Mouse (Mus musculus): ENCODE measurements around the gene Grm8.

Grm8 gene

GRCm38 (mm10) chr6:28040815-28041214 is 94.2 kb downstream of the Grm8 start:
- DNase-seq (ENCODE audit: low read depth), result no peak

- no peak for DNase-seq (ENCODE audit: low read depth)
These were observed 103.0 kb downstream of the Grm8 start for GRCm38 (mm10) chr6:28032006-28032405.

- no peak for DNase-seq (ENCODE audit: low read depth)
These were observed 117.3 kb downstream of the Grm8 start for GRCm38 (mm10) chr6:28017653-28018052.

GRCm38 (mm10) chr6:28007001-28007400 is 128.0 kb downstream of the Grm8 start:
- no peak for DNase-seq (ENCODE audit: low read depth)

- DNase-seq (ENCODE audit: low read depth), result no peak
These were observed 137.7 kb downstream of the Grm8 start for GRCm38 (mm10) chr6:27997250-27997649.

- no peak for DNase-seq (ENCODE audit: low read depth)
These were observed 143.7 kb downstream of the Grm8 start for GRCm38 (mm10) chr6:27991241-27991640.

- no peak for DNase-seq (ENCODE audit: low read depth)
These were observed 152.4 kb downstream of the Grm8 start for GRCm38 (mm10) chr6:27982598-27982997.

- no peak for DNase-seq (ENCODE audit: low read depth)
These were observed 153.0 kb downstream of the Grm8 start for GRCm38 (mm10) chr6:27982021-27982420.

GRCm38 (mm10) chr6:27977361-27977760 is 157.6 kb downstream of the Grm8 start:
- no peak for DNase-seq (ENCODE audit: low read depth)

- DNase-seq (ENCODE audit: low read depth), result no peak
These were observed 166.1 kb downstream of the Grm8 start for GRCm38 (mm10) chr6:27968859-27969258.

GRCm38 (mm10) chr6:27967037-27967436 is 167.9 kb downstream of the Grm8 start:
- DNase-seq (ENCODE audit: low read depth), result no peak

- DNase-seq (ENCODE audit: low read depth), result no peak
These were observed 169.7 kb downstream of the Grm8 start for GRCm38 (mm10) chr6:27965237-27965636.

- no peak for DNase-seq (ENCODE audit: low read depth)
These were observed 171.1 kb downstream of the Grm8 start for GRCm38 (mm10) chr6:27963887-27964286.

GRCm38 (mm10) chr6:27956278-27956857 is 178.6 kb downstream of the Grm8 start:
- no peak for DNase-seq (ENCODE audit: low read depth)

- DNase-seq (ENCODE audit: low read depth), result no peak
These were observed 183.5 kb downstream of the Grm8 start for GRCm38 (mm10) chr6:27951433-27951832.

- no peak for DNase-seq (ENCODE audit: low read depth)
These were observed 206.9 kb downstream of the Grm8 start for GRCm38 (mm10) chr6:27928058-27928457.

GRCm38 (mm10) chr6:27913281-27913680 is 221.7 kb downstream of the Grm8 start:
- no peak for DNase-seq (ENCODE audit: low read depth)

- DNase-seq (ENCODE audit: low read depth), result no peak
These were observed 230.6 kb downstream of the Grm8 start for GRCm38 (mm10) chr6:27904358-27904757.

- no peak for DNase-seq (ENCODE audit: low read depth)
These were observed 232.8 kb downstream of the Grm8 start for GRCm38 (mm10) chr6:27902224-27902623.

GRCm38 (mm10) chr6:27901396-27901795 is 233.6 kb downstream of the Grm8 start:
- no peak for DNase-seq (ENCODE audit: low read depth)

- no peak for DNase-seq (ENCODE audit: low read depth)
These were observed 239.8 kb downstream of the Grm8 start for GRCm38 (mm10) chr6:27895153-27895552.

GRCm38 (mm10) chr6:27892886-27893285 is 242.1 kb downstream of the Grm8 start:
- no peak for DNase-seq (ENCODE audit: low read depth)

GRCm38 (mm10) chr6:27888391-27888790 is 246.6 kb downstream of the Grm8 start:
- no peak for DNase-seq (ENCODE audit: low read depth)

GRCm38 (mm10) chr6:27887922-27888321 is 247.1 kb downstream of the Grm8 start:
- DNase-seq (ENCODE audit: low read depth), result no peak

GRCm38 (mm10) chr6:27885786-27886185 is 249.2 kb downstream of the Grm8 start:
- DNase-seq (ENCODE audit: low read depth), result no peak
